Mouse (Mus musculus): ENCODE measurements at regions not wholly inside any gene's neighbourhood (a gene's known extent, or its start where the extent isn't known, plus 50 kb on each side); places are given as distances from the start of the nearest gene placed in this dataset.

- TF ChIP-seq POLR2A (IDR thresholded peaks at IDR 0.05; ENCODE audit: extremely low read depth, insufficient read depth, low read length) (no peak), CTCF (IDR thresholded peaks at IDR 0.05; ENCODE audit: low read depth, low read length) (no peak)
Observed at GRCm38 (mm10) chr4:72411343-72411742, 210.6 kb upstream of the Tle1 start.
